Mouse (Mus musculus) kidney, adult 18-20 months (tissue): ENCODE measurements around the gene Sfswap.
"Not testable (repeated sequence)": the region's sequence is repeated elsewhere in the genome, so short reads cannot be mapped to it uniquely, and the experiment has no call there.

ENCODE experiments used
- DNase-seq: peaks from one replicate; pipeline ENCODE4 v3.0.0; 2021

The Sfswap gene

GRCm38 (mm10) chr5:129500722-129501634 lies at the start of gene Sfswap:
Sfswap (plus strand) TSS chr5:129501221.
- DNase-seq, result peak; percentile 93

GRCm38 (mm10) chr5:129452561-129452960 lies 48.5 kb upstream of the Sfswap start:
- DNase-seq, result no peak

- peak; percentile 66 for DNase-seq
Measured at GRCm38 (mm10) chr5:129454802-129455528, 46.1 kb upstream of the Sfswap start.

- no peak for DNase-seq
Measured at GRCm38 (mm10) chr5:129455529-129455896, 45.5 kb upstream of the Sfswap start.

GRCm38 (mm10) chr5:129456579-129457140 lies 44.4 kb upstream of the Sfswap start:
- DNase-seq, result no peak

- DNase-seq, result no peak
Measured at GRCm38 (mm10) chr5:129458109-129458508, 42.9 kb upstream of the Sfswap start.

- no peak for DNase-seq
Measured at GRCm38 (mm10) chr5:129458541-129458940, 42.5 kb upstream of the Sfswap start.

GRCm38 (mm10) chr5:129460798-129461476 lies 40.1 kb upstream of the Sfswap start:
- DNase-seq, result no peak

- DNase-seq, result not testable (repeated sequence)
Measured at GRCm38 (mm10) chr5:129463648-129464047, 37.4 kb upstream of the Sfswap start.

- DNase-seq, result no peak
Measured at GRCm38 (mm10) chr5:129465788-129466187, 35.2 kb upstream of the Sfswap start.

GRCm38 (mm10) chr5:129475532-129476045 lies 25.4 kb upstream of the Sfswap start:
- DNase-seq, result no peak

- no peak for DNase-seq
Measured at GRCm38 (mm10) chr5:129489879-129490278, 11.1 kb upstream of the Sfswap start.

- DNase-seq, result peak; percentile 18
Measured at GRCm38 (mm10) chr5:129501671-129502070, 650 bp downstream of the Sfswap start.

- DNase-seq, result no peak
Measured at GRCm38 (mm10) chr5:129506886-129507285, 5.9 kb downstream of the Sfswap start.

- DNase-seq, result peak; percentile 29
Measured at GRCm38 (mm10) chr5:129518180-129518579, 17.2 kb downstream of the Sfswap start.

GRCm38 (mm10) chr5:129518786-129519185 lies 17.8 kb downstream of the Sfswap start:
- DNase-seq, result no peak

- DNase-seq, result no peak
Measured at GRCm38 (mm10) chr5:129519591-129519990, 18.6 kb downstream of the Sfswap start.

GRCm38 (mm10) chr5:129521501-129521900 lies 20.5 kb downstream of the Sfswap start:
- DNase-seq, result no peak

- DNase-seq, result no peak
Measured at GRCm38 (mm10) chr5:129521913-129522312, 20.9 kb downstream of the Sfswap start.

- DNase-seq, result no peak
Measured at GRCm38 (mm10) chr5:129523166-129523565, 22.1 kb downstream of the Sfswap start.

- no peak for DNase-seq
Measured at GRCm38 (mm10) chr5:129524751-129525150, 23.7 kb downstream of the Sfswap start.

- no peak for DNase-seq
Measured at GRCm38 (mm10) chr5:129527162-129527561, 26.1 kb downstream of the Sfswap start.

GRCm38 (mm10) chr5:129529571-129529970 lies 28.6 kb downstream of the Sfswap start:
- DNase-seq, result no peak
